Comparison of ENCODE assay signal across 27 mouse cellular contexts in genomic region chr19:37705722-37706121, GRCm38 (mm10). TPM values are rescaled to one million over a fixed set of nuclear protein-coding genes. Genes with fewer than 3 reads are reported as not detected.
A peak's percentile ranks its signal among the peaks of the same experiment; 100 is the strongest.
DNase-seq lines count a peak whose midpoint lies in the region; ATAC-seq lines count a peak whose summit lies in the region.
"Had no signal": no experiment of that assay in that cellular context is flagged by ENCODE, and none has a peak within 500 bp of the region (broad histone marks: within the 10 kb centered on the region; RNA-seq: fewer than 3 reads in every experiment).

No protein-coding gene starts in this region.

- no peak overlapping the region for H3K27ac ChIP-seq in embryonic facial prominence, embryonic 14.5 days (replicated peaks; ENCODE audit: low read depth, low read length)
- no peak overlapping the region for H3K27ac ChIP-seq in embryonic facial prominence, embryonic 10.5 days (replicated peaks)
- H3K27ac ChIP-seq in embryonic facial prominence, embryonic 15.5 days (replicated peaks), result no peak overlapping the region
- no peak overlapping the region for H3K27ac ChIP-seq in midbrain, embryonic 14.5 days (replicated peaks; ENCODE audit: low read depth, low read length)

- no peak overlapping the region for H3K9ac ChIP-seq in embryonic facial prominence, embryonic 14.5 days (ENCODE audit: low read depth, low read length)
- no peak overlapping the region for H3K9ac ChIP-seq in embryonic facial prominence, embryonic 15.5 days
- H3K9ac ChIP-seq in midbrain, embryonic 14.5 days (replicated peaks; ENCODE audit: low read length), result no peak overlapping the region

- 72% methylated on average over 5 of the region's 5 CpGs for WGBS in embryonic facial prominence, embryonic 14.5 days
- WGBS in embryonic facial prominence, embryonic 10.5 days, result 92% methylated on average over 5 of the region's 5 CpGs
- WGBS in embryonic facial prominence, embryonic 15.5 days, result 67% methylated on average over 5 of the region's 5 CpGs
- 93% methylated on average over 5 of the region's 5 CpGs for WGBS in midbrain, embryonic 14.5 days

- H3K4me1 ChIP-seq in embryonic facial prominence, embryonic 14.5 days (ENCODE audit: control insufficient read depth, insufficient read depth, low read length), result no peaks in the 10 kb centered on the region
- 0 out of 2 replicates have a peak, but pooled peaks cover under 1% of the 10 kb centered on the region for H3K4me1 ChIP-seq in embryonic facial prominence, embryonic 10.5 days
- no peaks in the 10 kb centered on the region for H3K4me1 ChIP-seq in embryonic facial prominence, embryonic 15.5 days
- no peaks in the 10 kb centered on the region for H3K4me1 ChIP-seq in midbrain, embryonic 14.5 days (ENCODE audit: control insufficient read depth, insufficient read depth, low read length)

- peaks cover 20% of the 10 kb centered on the region for H3K27me3 ChIP-seq in embryonic facial prominence, embryonic 14.5 days (replicated peaks; ENCODE audit: control insufficient read depth, insufficient read depth, low read length)
- H3K27me3 ChIP-seq in embryonic facial prominence, embryonic 10.5 days (replicated peaks; ENCODE audit: low read depth, poor library complexity, severe bottlenecking), result peaks cover 66% of the 10 kb centered on the region
- H3K27me3 ChIP-seq in embryonic facial prominence, embryonic 15.5 days, result peaks cover 32% of the 10 kb centered on the region
- peaks cover 19% of the 10 kb centered on the region for H3K27me3 ChIP-seq in midbrain, embryonic 14.5 days (ENCODE audit: control insufficient read depth, insufficient read depth, low read length)
- H3K27me3 ChIP-seq: CH12.LX, Patski had no signal

- no peak for ATAC-seq in embryonic facial prominence, embryonic 14.5 days (ENCODE audit: low read depth)
- ATAC-seq in embryonic facial prominence, embryonic 15.5 days (ENCODE audit: insufficient number of reproducible peaks, low FRiP score, low TSS enrichment, low read depth), result peak; percentile 54; the same call in 1 of the 2 replicates
- no peak for ATAC-seq in midbrain, embryonic 14.5 days (ENCODE audit: low FRiP score, low TSS enrichment)
- ATAC-seq: activated CD4-positive, CD25-positive, alpha-beta regulatory T cell, adult 4 months; CD4-positive, CD25-positive, alpha-beta regulatory T cell, adult 4 months; Patski had no signal

- H3K36me3 ChIP-seq in embryonic facial prominence, embryonic 14.5 days (ENCODE audit: control insufficient read depth, insufficient read depth, low read length), result no peaks in the 10 kb centered on the region
- H3K36me3 ChIP-seq in embryonic facial prominence, embryonic 10.5 days (replicated peaks), result no peaks in the 10 kb centered on the region
- H3K36me3 ChIP-seq in embryonic facial prominence, embryonic 15.5 days, result no peaks in the 10 kb centered on the region
- H3K36me3 ChIP-seq in midbrain, embryonic 14.5 days (ENCODE audit: control insufficient read depth, insufficient read depth, low read length), result no peaks in the 10 kb centered on the region

- H3K4me2 ChIP-seq in embryonic facial prominence, embryonic 14.5 days (ENCODE audit: low read depth, low read length), result no peak overlapping the region
- no peak overlapping the region for H3K4me2 ChIP-seq in embryonic facial prominence, embryonic 15.5 days (replicated peaks)
- no peak overlapping the region for H3K4me2 ChIP-seq in midbrain, embryonic 14.5 days (ENCODE audit: low read length)

- H3K4me3 ChIP-seq in embryonic facial prominence, embryonic 14.5 days (ENCODE audit: low read depth, low read length), result no peak overlapping the region
- H3K4me3 ChIP-seq in embryonic facial prominence, embryonic 10.5 days, result no peak overlapping the region
- no peak overlapping the region for H3K4me3 ChIP-seq in embryonic facial prominence, embryonic 15.5 days (replicated peaks)
- H3K4me3 ChIP-seq in midbrain, embryonic 14.5 days (replicated peaks; ENCODE audit: low read depth, low read length), result no peak overlapping the region

- H3K9me3 ChIP-seq in embryonic facial prominence, embryonic 14.5 days (ENCODE audit: control insufficient read depth, low read length), result no peaks in the 10 kb centered on the region
- H3K9me3 ChIP-seq in embryonic facial prominence, embryonic 10.5 days, result no peaks in the 10 kb centered on the region
- H3K9me3 ChIP-seq in embryonic facial prominence, embryonic 15.5 days (replicated peaks), result no peaks in the 10 kb centered on the region
- no peaks in the 10 kb centered on the region for H3K9me3 ChIP-seq in midbrain, embryonic 14.5 days (ENCODE audit: control insufficient read depth, low read length)

- peak; percentile 51 for DNase-seq in embryonic facial prominence, embryonic 14.5 days (ENCODE audit: low spot score)
- no peak for DNase-seq in embryonic facial prominence, embryonic 10.5 days (ENCODE audit: low spot score)
- peak; percentile 46 for DNase-seq in heart, adult 11 months
- no peak for DNase-seq in heart, postnatal 4 days
- peak; percentile 15 for DNase-seq in 416B (ENCODE audit: low read depth)
- no peak for DNase-seq in midbrain, embryonic 14.5 days
- no peak for DNase-seq in T-cell, adult 2 months (ENCODE audit: low spot score)
- DNase-seq: adrenal gland, adult 2 months; adrenal gland, adult 8-10 months; adrenal gland, postnatal 10 days; adrenal gland, postnatal 14 days; adrenal gland, postnatal 25 days; adrenal gland, postnatal 36 days; B cell, adult 2 months; cerebellum, adult 11 months; cerebellum, adult 11-12 months; cerebellum, adult 18-20 months; cerebellum, adult 2 months had no signal

RNA-seq across cellular contexts. Expression of gene Cyp26a1, which starts 8.1 kb away (rescaled TPM):
- 6.8 and 8.1 TPM in 2 replicates for polyA plus RNA-seq in embryonic facial prominence, embryonic 14.5 days (2014; fragmentation: Nextera tagmentation; extraction: Ambion mirVana)
- 28.2 and 29.0 TPM in 2 replicates for polyA plus RNA-seq in embryonic facial prominence, embryonic 10.5 days (2016; fragmentation: Nextera tagmentation; extraction: Ambion mirVana)
- total RNA-seq in heart, postnatal 4 days (2021), result under 1 TPM; 0.38 to 0.88 TPM
- 3.6 and 4.6 TPM in 2 replicates for polyA plus RNA-seq in embryonic facial prominence, embryonic 15.5 days (2015; fragmentation: Nextera tagmentation; extraction: Ambion mirVana)
- not detected in 2 replicates for polyA plus RNA-seq in midbrain, embryonic 14.5 days (2014; fragmentation: Nextera tagmentation; extraction: Ambion mirVana)
- total RNA-seq: adrenal gland, adult 18-20 months; adrenal gland, adult 8-10 months; adrenal gland, postnatal 14 days; adrenal gland, postnatal 25 days; adrenal gland, postnatal 36 days; MEL had no signal
- polyA plus RNA-seq: activated CD4-positive, CD25-positive, alpha-beta regulatory T cell, adult 4 months; adrenal gland, adult 2 months; CD4-positive, CD25-positive, alpha-beta regulatory T cell, adult 4 months; cerebellum, adult 2 months had no signal

RNA-seq across cellular contexts. Expression of gene Cyp26c1, which starts 20.3 kb away (rescaled TPM):
- polyA plus RNA-seq in embryonic facial prominence, embryonic 14.5 days (2014; fragmentation: Nextera tagmentation; extraction: Ambion mirVana), result 0.85 and 1.8 TPM in 2 replicates
- 4.3 and 5.9 TPM in 2 replicates for polyA plus RNA-seq in embryonic facial prominence, embryonic 10.5 days (2016; fragmentation: Nextera tagmentation; extraction: Ambion mirVana)
- not detected for total RNA-seq in heart, postnatal 4 days (2021)
- 1.2 and 2.0 TPM in 2 replicates for polyA plus RNA-seq in embryonic facial prominence, embryonic 15.5 days (2015; fragmentation: Nextera tagmentation; extraction: Ambion mirVana)
- not detected in 2 replicates for polyA plus RNA-seq in midbrain, embryonic 14.5 days (2014; fragmentation: Nextera tagmentation; extraction: Ambion mirVana)
- total RNA-seq: adrenal gland, adult 18-20 months; adrenal gland, adult 2 months; adrenal gland, postnatal 14 days; adrenal gland, postnatal 25 days; adrenal gland, postnatal 36 days; adrenal gland, postnatal 4 days; CH12.LX had no signal
- polyA plus RNA-seq: activated CD4-positive, CD25-positive, alpha-beta regulatory T cell, adult 4 months; adrenal gland, adult 2 months; brain, embryonic 14.5 days; CD4-positive, CD25-positive, alpha-beta regulatory T cell, adult 4 months; cerebellum, adult 2 months had no signal

Comparison
In these comparisons a context has a peak if more than half of its experiments do, and no peak if none do; other contexts are left out.
1. DNase-seq: peak in embryonic facial prominence, embryonic 14.5 days (single experiment), heart, adult 11 months (single experiment) and 416B (single experiment); none in embryonic facial prominence, embryonic 10.5 days (single experiment), heart, postnatal 4 days (single experiment), midbrain, embryonic 14.5 days (single experiment) and T-cell, adult 2 months (single experiment).